Mouse (Mus musculus): ENCODE results near the gene Vpreb1.

DNA sequence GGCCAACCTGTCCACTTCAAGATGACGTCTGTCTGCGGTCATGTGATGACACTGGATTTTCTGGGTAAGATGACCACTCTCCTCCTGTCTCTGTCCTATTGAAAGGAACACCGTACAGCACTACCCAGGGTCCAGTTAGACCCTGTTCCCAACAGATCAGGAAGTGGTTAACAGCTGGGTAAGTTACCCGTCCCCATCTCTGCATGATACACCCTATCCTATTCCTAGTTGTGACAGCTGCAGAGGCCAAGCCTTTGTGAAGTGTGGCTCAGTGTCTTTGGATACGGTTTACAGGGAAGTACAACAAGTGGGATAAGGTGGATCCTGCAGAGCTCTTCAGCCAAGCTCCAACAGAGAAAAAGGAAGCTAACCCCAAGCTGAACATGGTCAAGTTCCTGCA lies 8.4 kb upstream of the Vpreb1 start:
- TF ChIP-seq POLR2A (IDR thresholded peaks at IDR 0.05; ENCODE audit: control insufficient read depth, low read depth, low read length) (no peak), CTCF (IDR thresholded peaks at IDR 0.05; ENCODE audit: control insufficient read depth, insufficient read depth, insufficient replicate concordance, low read depth, low read length) (no peak)
